In the genomic region with DNA sequence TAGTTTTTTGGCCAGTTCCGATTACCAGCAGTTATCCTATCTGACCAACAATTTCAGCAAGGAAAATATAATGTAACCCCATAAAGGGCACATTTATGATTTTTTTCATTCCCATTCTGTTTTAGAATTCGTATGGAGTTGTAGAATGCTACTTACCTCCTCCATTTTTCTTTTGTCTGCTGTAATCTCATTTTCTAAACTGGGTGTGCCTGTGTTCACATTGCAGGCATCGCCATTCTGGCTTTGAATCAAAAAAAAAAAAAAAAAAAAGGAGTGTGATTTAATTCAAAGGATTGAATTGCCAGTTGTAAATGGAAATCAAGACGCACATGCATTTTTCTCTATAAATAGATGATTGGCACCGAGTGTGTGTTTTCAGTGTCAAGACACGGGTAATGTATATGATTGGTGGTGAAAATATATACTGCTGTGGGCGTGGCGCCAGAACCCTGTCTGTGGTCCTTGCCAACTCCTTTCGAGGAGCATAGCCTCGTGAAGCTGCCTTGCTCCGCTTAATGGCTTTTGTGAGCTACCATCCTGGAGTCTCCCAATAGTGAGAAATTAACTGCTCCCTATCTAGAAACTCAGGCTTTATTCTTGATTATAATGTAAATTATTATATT, we compare ENCODE assay signal across 10 mouse cellular contexts.
DNase-seq lines count a peak whose midpoint lies in the region; ATAC-seq and TF ChIP-seq lines count a peak whose summit lies in the region.
"Had no signal": no experiment of that assay in that cellular context is flagged by ENCODE, and none has a peak within 500 bp of the region (broad histone marks: within the 10 kb centered on the region; RNA-seq: fewer than 3 reads in every experiment).

No protein-coding gene starts in this region.

- no peaks in the 10 kb centered on the region for H3K4me1 ChIP-seq in hindbrain, embryonic 16.5 days (ENCODE audit: control insufficient read depth, insufficient read depth, low read depth, low read length)
- H3K4me1 ChIP-seq in hindbrain, embryonic 11.5 days (replicated peaks; ENCODE audit: control insufficient read depth, insufficient read depth, low read length): no peaks in the 10 kb centered on the region
- H3K4me1 ChIP-seq in hindbrain, postnatal 0 days (ENCODE audit: insufficient read depth, low read length): no peaks in the 10 kb centered on the region

- no peaks in the 10 kb centered on the region for H3K27me3 ChIP-seq in hindbrain, embryonic 16.5 days (replicated peaks; ENCODE audit: control insufficient read depth, insufficient read depth, low read length)
- H3K27me3 ChIP-seq in hindbrain, embryonic 11.5 days (ENCODE audit: control insufficient read depth, insufficient read depth, low read length): no peaks in the 10 kb centered on the region
- H3K27me3 ChIP-seq in hindbrain, postnatal 0 days (ENCODE audit: insufficient read depth, low read length): no peaks in the 10 kb centered on the region

- no peak for TF ChIP-seq CTCF in hindbrain, postnatal 0 days (IDR thresholded peaks at IDR 0.05; ENCODE audit: low read depth)

- H3K36me3 ChIP-seq in hindbrain, embryonic 16.5 days (ENCODE audit: control insufficient read depth, insufficient read depth, low read length): no peaks in the 10 kb centered on the region
- no peaks in the 10 kb centered on the region for H3K36me3 ChIP-seq in hindbrain, embryonic 11.5 days (ENCODE audit: control insufficient read depth, insufficient read depth, low read length)
- no peaks in the 10 kb centered on the region for H3K36me3 ChIP-seq in hindbrain, postnatal 0 days (ENCODE audit: insufficient read depth, low read length)

- no peak for DNase-seq in hindbrain, embryonic 11.5 days (ENCODE audit: low spot score)
- DNase-seq in right cerebral cortex, adult 18-20 months: peak; percentile 17
- no peak for DNase-seq in right cerebral cortex, postnatal 36 days (ENCODE audit: low spot score in 2 of 2)
- peak; percentile 53 for DNase-seq in cerebellum, adult 9-11 months
- peak; percentile 59 for DNase-seq in hindbrain, postnatal 0 days (ENCODE audit: low spot score)
- DNase-seq in heart, adult 9 months (ENCODE audit: low spot score in 2 of 2): no peak
- DNase-seq in urinary bladder, postnatal 14 days (ENCODE audit: low spot score): no peak
- DNase-seq: kidney, adult 8-10 months had no signal

- H3K9me3 ChIP-seq in hindbrain, embryonic 16.5 days (ENCODE audit: control insufficient read depth, low read length): no peaks in the 10 kb centered on the region
- no peaks in the 10 kb centered on the region for H3K9me3 ChIP-seq in hindbrain, embryonic 11.5 days (ENCODE audit: control insufficient read depth, low read length)
- H3K9me3 ChIP-seq in hindbrain, postnatal 0 days (ENCODE audit: low read length): no peaks in the 10 kb centered on the region

- peak; percentile 48; the same call in 1 of the 2 replicates for ATAC-seq in hindbrain, embryonic 16.5 days
- ATAC-seq in hindbrain, embryonic 11.5 days (ENCODE audit: low FRiP score): no peak
- ATAC-seq in hindbrain, postnatal 0 days: peak; percentile 54; the same call in 1 of the 2 replicates

- no peak overlapping the region for H3K4me2 ChIP-seq in hindbrain, embryonic 16.5 days (ENCODE audit: low read length)
- no peak overlapping the region for H3K4me2 ChIP-seq in hindbrain, embryonic 11.5 days (replicated peaks; ENCODE audit: low read depth, low read length)
- no peak overlapping the region for H3K4me2 ChIP-seq in hindbrain, postnatal 0 days (ENCODE audit: low read depth, low read length)
- H3K4me2 ChIP-seq: midbrain, embryonic 11.5 days had no signal

- no peak overlapping the region for H3K27ac ChIP-seq in hindbrain, embryonic 16.5 days (ENCODE audit: low read depth, low read length)
- H3K27ac ChIP-seq in hindbrain, embryonic 11.5 days (ENCODE audit: low read depth, low read length): no peak overlapping the region
- H3K27ac ChIP-seq in hindbrain, postnatal 0 days: 0 out of 2 replicates have a peak overlapping the region, but pooled peaks have one; percentile 11

- WGBS in hindbrain, embryonic 16.5 days: 62% methylated on average over 11 of the region's 11 CpGs
- WGBS in hindbrain, embryonic 11.5 days: 92% methylated on average over 11 of the region's 11 CpGs
- WGBS in hindbrain, postnatal 0 days: 59% methylated on average over 11 of the region's 11 CpGs

- H3K4me3 ChIP-seq in hindbrain, embryonic 16.5 days (ENCODE audit: low read length): no peak overlapping the region
- H3K4me3 ChIP-seq in hindbrain, embryonic 11.5 days (ENCODE audit: low read depth, low read length): no peak overlapping the region
- H3K4me3 ChIP-seq in hindbrain, postnatal 0 days (ENCODE audit: low read length): no peak overlapping the region

- no peak overlapping the region for H3K9ac ChIP-seq in hindbrain, embryonic 16.5 days (ENCODE audit: low read depth, low read length)
- no peak overlapping the region for H3K9ac ChIP-seq in hindbrain, embryonic 11.5 days (ENCODE audit: low read depth, low read length)
- no peak overlapping the region for H3K9ac ChIP-seq in hindbrain, postnatal 0 days (replicated peaks; ENCODE audit: low read length)

Comparison
In these comparisons a context has a peak if more than half of its experiments do, and no peak if none do; other contexts are left out.
1. DNase-seq: peak in right cerebral cortex, adult 18-20 months (single experiment), cerebellum, adult 9-11 months (single experiment) and hindbrain, postnatal 0 days (single experiment); none in hindbrain, embryonic 11.5 days (single experiment), right cerebral cortex, postnatal 36 days (0 of 2), heart, adult 9 months (0 of 2) and urinary bladder, postnatal 14 days (single experiment).